Comparison of ENCODE assay signal across 9 mouse cellular contexts in the genomic region with DNA sequence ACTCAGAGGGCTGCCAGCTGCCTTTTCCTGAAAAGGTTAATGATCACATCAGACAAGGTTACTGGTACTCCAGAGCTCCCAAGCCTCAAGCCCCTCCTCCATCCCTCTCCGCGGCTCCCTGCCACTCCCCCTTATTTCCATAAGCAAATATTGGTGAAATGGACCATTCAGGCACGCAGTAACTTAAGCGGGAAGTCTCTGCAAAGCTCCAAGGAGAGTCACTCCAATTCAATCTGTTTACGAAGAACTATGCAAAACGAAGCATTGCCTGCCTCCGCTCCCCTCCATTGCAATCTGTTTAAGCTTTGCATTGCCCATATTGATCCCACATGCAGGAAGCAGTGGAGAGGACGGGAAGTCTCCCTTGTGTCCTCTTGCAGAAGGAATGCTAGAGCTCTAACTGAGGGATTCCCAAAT. TPM values are rescaled to one million over a fixed set of nuclear protein-coding genes. Genes with fewer than 3 reads are reported as not detected.
DNase-seq lines count a peak whose midpoint lies in the region; ATAC-seq lines count a peak whose summit lies in the region.
"Had no signal": no experiment of that assay in that cellular context is flagged by ENCODE, and none has a peak within 500 bp of the region (broad histone marks: within the 10 kb centered on the region; RNA-seq: fewer than 3 reads in every experiment).

A gene (minus strand): TSS at position 220 of the 417 bp plus-strand sequence.

- H3K9me3 ChIP-seq in hindbrain, embryonic 14.5 days (ENCODE audit: control insufficient read depth, low read length): no peaks in the 10 kb centered on the region
- no peaks in the 10 kb centered on the region for H3K9me3 ChIP-seq in limb, embryonic 11.5 days (ENCODE audit: control insufficient read depth, low read length)
- H3K9me3 ChIP-seq in midbrain, embryonic 12.5 days: no peaks in the 10 kb centered on the region

- H3K27me3 ChIP-seq in hindbrain, embryonic 14.5 days (ENCODE audit: control insufficient read depth, insufficient read depth, low read length): no peaks in the 10 kb centered on the region; the same call in 1 of the 2 replicates
- no peaks in the 10 kb centered on the region for H3K27me3 ChIP-seq in limb, embryonic 11.5 days (ENCODE audit: control insufficient read depth, insufficient read depth, low read length)
- H3K27me3 ChIP-seq in midbrain, embryonic 12.5 days: peaks cover 6% of the 10 kb centered on the region

- H3K27ac ChIP-seq in hindbrain, embryonic 14.5 days: no peak within 1 kb of the TSS
- H3K27ac ChIP-seq in limb, embryonic 11.5 days (replicated peaks; ENCODE audit: low read depth, low read length): no peak within 1 kb of the TSS
- no peak within 1 kb of the TSS for H3K27ac ChIP-seq in midbrain, embryonic 12.5 days (replicated peaks)

- peak within 1 kb of the TSS; percentile 16 for H3K4me3 ChIP-seq in hindbrain, embryonic 14.5 days (replicated peaks; ENCODE audit: low read length)
- H3K4me3 ChIP-seq in limb, embryonic 11.5 days (ENCODE audit: low read depth, low read length): peak within 1 kb of the TSS; percentile 9
- peak within 1 kb of the TSS; percentile 34 for H3K4me3 ChIP-seq in midbrain, embryonic 12.5 days
- H3K4me3 ChIP-seq: erythroblast, embryonic 14.5 days had no signal

- WGBS in hindbrain, embryonic 14.5 days: under 1% methylated on average over 8 of the region's 8 CpGs
- 1% methylated on average over 8 of the region's 8 CpGs for WGBS in limb, embryonic 11.5 days
- under 1% methylated on average over 8 of the region's 8 CpGs for WGBS in midbrain, embryonic 12.5 days

- H3K4me1 ChIP-seq in hindbrain, embryonic 14.5 days (replicated peaks; ENCODE audit: control insufficient read depth, insufficient read depth, low read length): no peaks in the 10 kb centered on the region
- peaks cover 2% of the 10 kb centered on the region; the same call in 1 of the 2 replicates for H3K4me1 ChIP-seq in limb, embryonic 11.5 days (ENCODE audit: control insufficient read depth, insufficient read depth, low read length)
- peaks cover 20% of the 10 kb centered on the region for H3K4me1 ChIP-seq in midbrain, embryonic 12.5 days

- peak; percentile 25 to 27 for DNase-seq in cerebellum, postnatal 10 days
- DNase-seq in cerebellum, adult 11 months: no peak
- DNase-seq in embryo, embryonic 9.5 days (ENCODE audit: extremely low spot score): peak; percentile 78
- peak; percentile 33 for DNase-seq in hindbrain, embryonic 14.5 days (ENCODE audit: low spot score)
- peak; percentile 78 for DNase-seq in limb, embryonic 11.5 days (ENCODE audit: low spot score)
- DNase-seq in B cell, adult 2 months: no peak
- no peak for DNase-seq in spleen, postnatal 14 days (ENCODE audit: low spot score in 2 of 2)

- no peaks in the 10 kb centered on the region for H3K36me3 ChIP-seq in hindbrain, embryonic 14.5 days (replicated peaks; ENCODE audit: control insufficient read depth, insufficient read depth)
- no peaks in the 10 kb centered on the region for H3K36me3 ChIP-seq in limb, embryonic 11.5 days (ENCODE audit: control insufficient read depth, insufficient read depth, low read length)
- no peaks in the 10 kb centered on the region for H3K36me3 ChIP-seq in midbrain, embryonic 12.5 days

- peak within 1 kb of the TSS; percentile 50 for H3K4me2 ChIP-seq in hindbrain, embryonic 14.5 days (replicated peaks)
- H3K4me2 ChIP-seq in limb, embryonic 11.5 days (ENCODE audit: low read depth, severe bottlenecking): peak within 1 kb of the TSS; percentile 43
- peak within 1 kb of the TSS; percentile 55 for H3K4me2 ChIP-seq in midbrain, embryonic 12.5 days (replicated peaks)

- no peak within 1 kb of the TSS; the same call in 1 of the 2 replicates for H3K9ac ChIP-seq in hindbrain, embryonic 14.5 days
- no peak within 1 kb of the TSS for H3K9ac ChIP-seq in limb, embryonic 11.5 days (ENCODE audit: low read length)
- no peak within 1 kb of the TSS; the same call in 1 of the 2 replicates for H3K9ac ChIP-seq in midbrain, embryonic 12.5 days (replicated peaks)

- ATAC-seq in hindbrain, embryonic 14.5 days (ENCODE audit: low FRiP score): peak; percentile 69; the same call in 1 of the 2 replicates
- peak; percentile 82 for ATAC-seq in limb, embryonic 11.5 days (ENCODE audit: insufficient number of reproducible peaks, low FRiP score, low TSS enrichment, low read depth)
- ATAC-seq in midbrain, embryonic 12.5 days (ENCODE audit: low FRiP score, low read depth): peak; percentile 90

RNA-seq across cellular contexts. Expression of the gene that starts here (rescaled TPM):
- polyA plus RNA-seq in hindbrain, embryonic 14.5 days (2014; fragmentation: Nextera tagmentation; extraction: Ambion mirVana): 1.3 and 1.5 TPM in 2 replicates
- polyA plus RNA-seq in limb, embryonic 11.5 days (2014; fragmentation: Nextera tagmentation; extraction: Ambion mirVana): 4.6 and 5.7 TPM in 2 replicates
- polyA plus RNA-seq in midbrain, embryonic 12.5 days (2016; fragmentation: Nextera tagmentation; extraction: Ambion mirVana): 0.75 and 1.6 TPM in 2 replicates
- polyA plus RNA-seq: erythroblast, embryonic 14.5 days had no signal

Comparison
In these comparisons a context has a peak if more than half of its experiments do, and no peak if none do; other contexts are left out.
1. DNase-seq: peak in cerebellum, postnatal 10 days (2 of 2), embryo, embryonic 9.5 days (single experiment), hindbrain, embryonic 14.5 days (single experiment) and limb, embryonic 11.5 days (single experiment); none in cerebellum, adult 11 months (single experiment), B cell, adult 2 months (0 of 2) and spleen, postnatal 14 days (0 of 2).
2. Peak in every context shown above with its lines, with median percentiles within 50 percentile points of each other: ATAC-seq, H3K4me2 ChIP-seq and H3K4me3 ChIP-seq.